Mouse (Mus musculus): ENCODE measurements around the gene Fam129a.
"Not testable (repeated sequence)": the region's sequence is repeated elsewhere in the genome, so short reads cannot be mapped to it uniquely, and the experiment has no call there.

Fam129a gene

DNA sequence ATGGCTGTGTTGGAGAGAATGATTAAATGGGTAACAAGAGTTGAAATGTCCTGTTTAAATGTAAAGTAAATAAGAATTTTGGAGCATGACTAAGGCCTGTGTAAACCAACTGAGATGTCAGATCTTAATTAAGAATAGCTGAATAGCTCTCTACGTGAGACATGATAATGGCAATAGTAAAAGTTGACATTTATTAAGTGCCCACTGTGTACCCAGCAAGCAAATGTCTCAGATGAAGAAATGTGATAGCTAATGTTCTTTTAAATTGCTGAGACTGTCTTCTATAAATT lies 13.1 kb downstream of the Fam129a start:
- no peak for DNase-seq (ENCODE audit: low read depth)

- DNase-seq (ENCODE audit: low read depth): no peak
Measured at GRCm38 (mm10) chr1:151584565-151585216, 13.7 kb downstream of the Fam129a start.

- DNase-seq (ENCODE audit: low read depth): no peak
Measured at GRCm38 (mm10) chr1:151585647-151586046, 14.7 kb downstream of the Fam129a start.

- DNase-seq (ENCODE audit: low read depth): no peak
Measured at GRCm38 (mm10) chr1:151592085-151593017, 21.4 kb downstream of the Fam129a start.

DNA sequence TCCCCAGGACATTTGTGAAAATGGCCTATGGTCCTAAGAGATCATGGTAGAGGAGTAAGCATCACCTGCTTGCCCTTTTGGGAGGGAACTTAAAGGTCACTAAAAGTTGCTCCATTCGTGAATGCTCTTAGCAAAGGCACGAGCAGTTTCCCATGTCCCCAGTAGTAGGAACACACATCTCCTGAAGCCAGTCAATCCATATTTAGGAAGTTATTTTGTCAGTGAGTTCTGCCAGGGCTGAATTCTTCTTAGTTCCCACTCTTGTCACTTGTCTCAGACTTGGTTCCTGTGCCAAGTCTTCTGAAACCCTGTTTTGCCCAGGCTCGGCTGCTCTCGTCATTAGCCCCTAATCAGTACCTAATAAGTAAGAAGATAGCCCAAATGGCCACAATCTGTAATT lies 23.9 kb downstream of the Fam129a start:
- DNase-seq (ENCODE audit: low read depth): no peak

- no peak for DNase-seq (ENCODE audit: low read depth)
Measured at GRCm38 (mm10) chr1:151595600-151596299, 24.8 kb downstream of the Fam129a start.

DNA sequence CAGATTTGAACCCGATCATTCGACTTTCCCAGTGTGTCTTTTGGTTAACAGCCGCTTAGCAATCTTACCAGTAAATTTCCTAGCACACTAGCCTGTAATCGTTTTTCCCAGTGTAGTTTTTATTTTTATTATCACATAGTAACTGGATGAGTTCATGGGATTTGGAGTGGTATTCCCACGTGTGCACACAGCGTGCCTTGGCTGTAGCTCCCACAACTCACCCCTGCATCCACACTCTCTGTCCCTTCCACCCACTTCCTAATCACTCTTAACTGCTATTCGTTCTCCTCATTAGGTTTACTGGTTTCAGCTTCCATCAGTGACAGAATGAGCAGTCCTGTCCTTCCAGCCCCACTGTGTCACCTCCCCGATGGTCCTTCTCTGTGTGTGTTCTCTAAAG lies 25.6 kb downstream of the Fam129a start:
- no peak for DNase-seq (ENCODE audit: low read depth)

- DNase-seq (ENCODE audit: low read depth): no peak
Measured at GRCm38 (mm10) chr1:151597677-151598297, 26.8 kb downstream of the Fam129a start.

GRCm38 (mm10) chr1:151598876-151599275 lies 27.9 kb downstream of the Fam129a start:
- DNase-seq (ENCODE audit: low read depth): no peak

- no peak for DNase-seq (ENCODE audit: low read depth)
Measured at GRCm38 (mm10) chr1:151604328-151604727, 33.3 kb downstream of the Fam129a start.

GRCm38 (mm10) chr1:151607957-151608356 lies 37.0 kb downstream of the Fam129a start:
- DNase-seq (ENCODE audit: low read depth): not testable (repeated sequence)

DNA sequence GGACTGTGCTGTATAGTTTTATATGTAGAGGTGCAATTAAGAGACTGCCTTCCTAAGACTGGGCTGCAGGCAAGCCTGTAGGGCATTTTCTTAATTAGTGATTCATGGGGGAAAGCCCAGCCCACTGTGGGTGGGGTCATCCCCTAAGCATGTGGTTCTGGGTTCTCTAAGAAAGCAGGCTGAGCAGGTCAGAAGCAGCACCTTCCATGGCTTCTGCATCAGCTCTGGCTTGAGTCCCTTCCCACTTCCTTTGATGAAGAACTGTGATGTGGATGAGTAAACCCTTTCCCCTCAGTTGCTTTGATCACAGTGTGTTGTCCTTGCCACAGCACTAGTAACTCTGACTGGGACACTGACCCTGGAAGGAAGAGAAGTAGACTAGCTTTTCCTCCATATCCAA lies 39.6 kb downstream of the Fam129a start:
- no peak for DNase-seq (ENCODE audit: low read depth)

- no peak for DNase-seq (ENCODE audit: low read depth)
Measured at GRCm38 (mm10) chr1:151614320-151614935, 43.4 kb downstream of the Fam129a start.

GRCm38 (mm10) chr1:151615625-151616024 lies 44.6 kb downstream of the Fam129a start:
- DNase-seq (ENCODE audit: low read depth): no peak

DNA sequence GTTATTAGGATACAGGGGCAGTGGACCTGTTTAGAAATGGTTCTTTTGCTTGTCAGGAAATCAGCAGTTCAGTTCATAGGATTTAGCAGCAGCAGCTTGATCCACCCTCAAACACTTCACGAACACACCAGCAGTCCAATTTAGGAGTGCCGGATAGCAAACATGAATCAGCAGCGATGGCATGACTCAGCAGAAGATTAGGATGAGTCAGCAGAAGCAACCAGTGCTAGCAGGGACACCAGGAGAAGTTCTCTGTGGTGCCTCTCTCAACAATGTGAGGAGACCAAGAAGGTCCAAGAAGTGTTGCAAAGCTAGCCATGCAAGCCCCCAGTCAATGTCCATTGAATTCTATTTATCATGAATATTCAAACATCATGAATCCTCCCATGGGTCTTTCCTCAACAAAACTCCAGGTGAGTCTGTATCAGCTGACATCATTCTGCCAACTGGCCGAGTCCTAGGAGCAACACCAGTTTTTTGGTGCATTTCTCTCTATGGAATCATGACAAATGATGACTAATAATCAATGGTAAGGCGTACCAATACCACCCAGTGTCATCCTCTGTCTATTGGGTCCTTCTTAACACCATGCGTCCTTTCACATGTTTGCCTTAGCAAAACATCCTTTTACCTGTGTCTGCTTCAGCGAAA lies 45.7 kb downstream of the Fam129a start:
- DNase-seq (ENCODE audit: low read depth): no peak

DNA sequence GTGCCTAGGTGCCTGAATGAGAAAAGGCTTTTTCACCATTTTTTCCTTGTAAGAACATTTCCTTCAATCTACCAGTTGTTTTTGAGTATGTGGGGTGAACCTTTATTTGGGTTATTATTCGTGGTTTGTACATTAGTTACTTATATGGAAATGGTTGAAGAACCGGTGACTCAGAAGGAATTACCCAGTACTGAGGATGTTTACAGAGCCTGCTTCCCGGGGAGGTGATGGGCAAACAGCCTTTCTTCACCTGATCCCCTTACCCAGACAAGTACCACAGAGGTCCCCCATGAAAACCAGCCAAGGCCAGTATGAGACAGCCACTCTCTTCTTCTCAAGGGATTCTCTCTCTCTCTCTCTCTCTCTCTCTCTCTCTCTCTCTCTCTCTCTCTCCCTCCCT lies 47.3 kb downstream of the Fam129a start:
- DNase-seq (ENCODE audit: low read depth): no peak

DNA sequence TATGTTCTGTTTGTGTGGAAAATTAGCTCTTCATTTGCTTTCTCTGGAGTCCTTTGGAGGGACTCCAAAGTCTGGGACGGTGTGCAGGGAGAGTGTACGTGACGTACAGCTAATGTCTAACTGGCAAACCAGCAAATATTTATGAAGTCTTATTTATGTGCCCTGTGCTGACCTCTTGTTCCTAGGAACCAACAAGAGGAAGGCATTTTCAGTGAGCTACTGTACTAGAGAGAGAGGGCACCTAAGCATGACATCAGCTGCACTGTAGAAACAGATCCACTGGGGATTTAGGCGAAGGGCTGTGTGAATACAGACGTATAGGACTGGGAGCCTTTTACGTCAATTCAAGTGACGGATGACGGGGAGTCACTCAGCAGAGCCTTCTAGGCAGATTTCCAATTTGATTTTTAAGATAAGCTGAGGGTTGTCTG lies 48.3 kb downstream of the Fam129a start:
- DNase-seq (ENCODE audit: low read depth): no peak

- no peak for DNase-seq (ENCODE audit: low read depth)
Measured at GRCm38 (mm10) chr1:151620730-151621129, 49.7 kb downstream of the Fam129a start.

DNA sequence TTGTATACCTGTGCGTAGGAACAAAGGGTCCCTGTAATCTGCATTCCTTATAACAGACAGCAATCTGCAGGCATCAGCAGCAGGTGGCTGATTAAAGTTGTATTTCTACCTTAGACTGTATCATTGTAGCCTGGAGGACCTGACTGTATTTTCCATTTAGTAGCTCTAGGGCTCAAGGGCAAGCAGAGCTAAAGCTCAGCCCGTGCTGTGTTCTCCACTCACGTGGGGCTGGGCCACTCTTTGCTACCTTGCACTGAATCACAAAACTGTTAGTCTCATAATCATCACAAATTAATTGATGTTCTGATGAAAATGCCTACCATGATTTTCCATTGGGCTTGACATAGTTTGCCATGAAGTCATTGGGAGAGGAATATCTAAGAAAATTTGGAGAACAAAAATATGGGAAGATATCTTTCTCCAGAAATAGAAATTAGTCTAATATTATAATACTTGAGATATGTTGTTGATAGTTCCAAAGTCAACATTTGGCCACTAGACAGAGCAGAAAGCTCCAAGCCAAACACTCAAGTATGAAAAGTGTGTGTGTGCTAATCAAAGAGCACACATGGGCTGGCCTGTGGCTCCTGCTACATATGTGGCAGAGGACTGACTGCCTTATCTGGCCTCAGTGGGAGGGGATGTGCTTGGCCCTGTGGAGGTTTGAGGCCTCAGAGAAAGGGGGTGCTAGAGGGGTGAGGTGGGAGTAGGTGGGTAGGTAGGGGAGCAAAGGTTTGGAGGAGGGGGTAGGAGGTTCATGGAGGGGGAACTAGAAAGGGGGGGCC lies 53.6 kb downstream of the Fam129a start:
- no peak for DNase-seq (ENCODE audit: low read depth)

DNA sequence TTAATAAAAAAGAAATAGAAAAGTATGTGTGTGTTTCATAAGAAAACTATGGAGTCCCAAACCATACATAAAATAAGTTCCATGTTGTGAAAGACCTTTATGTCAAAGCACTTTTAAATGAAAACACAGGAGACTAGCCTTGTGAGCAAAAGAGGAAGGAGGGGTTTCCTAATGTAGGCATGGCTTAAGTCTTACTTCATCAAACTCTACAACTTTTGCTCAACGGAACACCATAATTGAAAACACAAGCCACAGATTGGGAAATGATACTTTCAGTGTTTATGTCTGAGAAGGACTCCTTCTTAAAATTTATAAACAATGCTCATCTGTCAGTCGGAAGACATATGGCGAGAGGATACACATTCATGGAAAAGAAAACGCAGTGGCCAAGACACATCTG lies 54.3 kb downstream of the Fam129a start:
- DNase-seq (ENCODE audit: low read depth): no peak

DNA sequence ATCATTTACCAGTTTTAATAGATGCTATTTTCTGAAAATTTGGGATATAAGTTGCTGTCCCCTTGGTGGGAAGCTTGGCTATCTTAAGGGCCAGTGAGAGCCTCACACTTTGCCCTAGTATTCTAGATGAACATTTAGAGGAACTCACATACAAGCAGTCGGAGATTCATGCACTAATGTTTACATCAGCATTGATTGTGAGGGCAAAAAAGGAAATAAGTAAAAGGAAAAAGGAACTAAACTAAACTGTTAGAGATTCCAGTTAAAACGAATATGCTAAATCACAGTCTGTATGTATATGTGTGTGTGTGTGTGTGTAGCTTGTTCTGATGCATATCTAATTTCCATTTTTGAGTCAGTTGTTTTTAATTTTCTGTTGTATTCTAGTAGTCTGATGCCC lies 54.7 kb downstream of the Fam129a start:
- no peak for DNase-seq (ENCODE audit: low read depth)

Data from naive thymus-derived CD4-positive, alpha-beta T cell, adult 2 months (primary cell).